Mouse (Mus musculus) naive thymus-derived CD4-positive, alpha-beta T cell, adult 2 months (primary cell): ENCODE data around the gene Mindy2.
"Not testable (repeated sequence)": the region's sequence is repeated elsewhere in the genome, so short reads cannot be mapped to it uniquely, and the experiment has no call there.

Experiments used
- DNase-seq: peaks from one replicate; pipeline ENCODE4 v3.0.0-alpha.2; 2011; ENCODE audit warnings: low read depth

The Mindy2 gene

DNA sequence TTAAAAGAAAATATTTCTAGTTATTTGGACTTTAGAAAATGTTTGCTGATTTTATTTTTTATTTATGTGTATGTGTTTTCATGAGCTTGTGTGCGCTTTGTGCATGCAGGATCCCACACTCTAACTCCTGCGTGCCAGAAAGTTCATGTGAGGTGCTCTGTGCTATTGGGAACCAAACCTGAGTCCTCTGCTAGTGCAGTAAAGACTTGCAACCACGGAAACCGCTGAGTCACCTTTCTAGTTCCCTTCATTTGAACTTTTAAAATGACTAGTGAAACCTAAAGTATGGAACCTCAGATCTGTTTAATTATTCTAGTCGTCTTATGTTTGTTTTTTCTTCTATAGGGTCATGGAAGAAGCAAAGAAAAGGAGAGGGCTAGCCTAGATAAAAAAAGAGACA lies 76.0 kb downstream of the Mindy2 start:
- no peak for DNase-seq

DNA sequence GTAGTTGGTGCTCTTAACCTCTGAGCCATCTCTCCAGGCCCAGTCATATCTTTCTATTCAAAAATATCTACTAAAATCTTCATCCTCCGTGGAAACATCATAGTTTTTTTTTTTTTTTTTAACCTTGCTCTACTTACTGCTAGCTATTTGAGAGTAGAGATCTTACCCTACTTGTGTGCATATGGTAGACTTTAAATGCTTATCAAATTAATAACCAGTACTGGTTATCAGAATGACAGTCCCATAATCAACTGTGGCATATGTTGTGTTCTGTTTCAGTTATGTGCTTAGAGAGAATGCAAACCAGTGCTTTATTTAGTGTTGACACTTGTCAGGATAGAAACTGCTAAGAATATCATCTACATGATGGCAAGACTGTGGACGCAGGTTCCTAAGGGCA lies 78.9 kb downstream of the Mindy2 start:
- no peak for DNase-seq

DNA sequence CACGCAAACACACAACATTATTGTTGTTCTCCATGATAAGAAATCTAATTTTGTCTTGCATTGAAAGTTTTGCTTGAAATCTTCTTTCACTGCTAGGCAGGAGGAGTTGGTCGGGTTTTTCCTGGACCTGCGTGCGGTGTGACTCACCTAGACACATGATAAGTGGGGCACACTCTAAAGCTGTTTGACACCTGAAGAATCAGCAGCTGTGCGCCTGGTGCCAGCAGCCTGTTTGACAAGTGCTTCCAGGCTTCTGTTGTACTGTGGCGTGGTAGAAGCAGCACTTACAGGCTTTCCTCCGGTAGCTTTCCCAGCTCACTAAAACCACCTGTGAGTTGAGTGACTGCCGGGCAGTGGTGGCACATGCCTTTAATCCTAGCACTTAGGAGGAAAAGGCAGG lies 86.6 kb downstream of the Mindy2 start:
- no peak for DNase-seq

DNA sequence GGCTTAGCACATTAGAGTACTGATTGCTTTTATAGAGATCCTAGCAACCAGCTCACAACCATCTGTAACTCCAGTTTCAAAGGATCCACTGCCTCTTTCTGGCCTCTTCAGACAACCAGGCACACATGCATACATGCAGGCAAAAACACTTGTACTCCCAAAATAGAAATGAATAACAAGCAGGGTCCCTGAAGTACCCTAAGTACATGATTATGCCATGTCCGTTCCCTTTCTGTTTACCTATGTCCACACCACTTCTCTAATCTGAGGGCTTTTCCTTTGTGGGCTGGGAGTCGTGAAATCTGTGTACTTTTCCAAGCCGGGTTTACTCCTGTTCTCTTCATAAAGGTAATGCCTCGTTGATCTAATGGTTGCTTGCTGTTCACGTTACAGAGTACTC lies 89.3 kb downstream of the Mindy2 start:
- DNase-seq, result no peak

DNA sequence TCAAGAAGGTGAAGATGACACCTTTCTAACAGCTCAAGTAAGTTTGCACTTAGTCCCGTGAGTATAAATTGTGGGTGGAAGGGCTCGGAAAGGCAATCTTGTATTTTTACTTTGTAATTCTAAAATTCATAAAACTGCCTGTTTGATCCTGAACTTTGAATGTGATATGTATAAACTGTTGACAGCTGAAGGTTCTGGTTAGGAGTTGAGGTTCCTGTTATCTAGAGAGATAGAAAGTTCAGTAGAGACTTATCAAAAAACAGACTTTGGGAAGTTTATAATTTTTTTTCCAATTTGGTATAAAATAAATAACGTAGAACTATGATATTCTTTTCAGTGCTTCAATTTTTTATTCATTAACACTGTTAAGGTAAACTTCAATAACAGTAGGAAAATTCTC lies 94.1 kb downstream of the Mindy2 start:
- DNase-seq, result no peak

DNA sequence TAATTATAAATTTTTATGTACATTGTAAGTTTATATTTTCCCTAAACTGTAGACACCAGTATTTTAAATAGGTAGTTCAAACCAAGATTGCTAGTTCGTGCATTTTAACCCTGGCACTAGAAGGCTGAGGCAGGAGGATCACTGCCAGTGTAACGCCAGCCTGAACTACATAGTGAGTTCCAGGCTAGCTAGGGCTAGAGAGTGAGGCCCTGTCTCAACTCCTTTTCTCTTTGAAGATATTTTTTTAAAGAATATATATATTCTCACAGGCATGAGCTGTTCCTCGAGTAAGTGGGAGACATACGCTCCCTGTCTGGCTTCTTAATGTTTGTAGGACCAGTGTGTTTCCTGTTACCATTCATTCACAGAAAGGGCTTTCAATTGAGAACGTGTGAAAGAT lies 100.2 kb downstream of the Mindy2 start:
- no peak for DNase-seq

DNA sequence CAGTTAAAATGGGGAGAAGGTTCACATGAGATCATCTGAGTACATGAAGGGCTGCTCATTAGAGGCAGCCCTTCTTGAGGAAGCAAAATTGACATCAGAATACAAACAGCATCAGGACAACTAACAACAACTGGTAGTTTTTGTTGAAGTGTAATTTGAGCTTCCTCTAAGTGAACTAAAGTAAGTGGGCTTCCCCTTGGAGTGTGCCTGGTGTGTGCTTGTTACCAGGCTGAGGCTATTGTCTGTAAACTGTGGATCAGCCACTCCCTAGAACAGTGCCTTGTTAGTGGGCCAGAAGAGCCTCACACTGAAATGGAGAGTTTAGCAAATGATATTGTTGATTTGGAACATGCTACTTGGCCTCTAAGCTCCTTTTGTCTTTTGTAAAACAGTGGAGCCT lies 101.5 kb downstream of the Mindy2 start:
- no peak for DNase-seq

DNA sequence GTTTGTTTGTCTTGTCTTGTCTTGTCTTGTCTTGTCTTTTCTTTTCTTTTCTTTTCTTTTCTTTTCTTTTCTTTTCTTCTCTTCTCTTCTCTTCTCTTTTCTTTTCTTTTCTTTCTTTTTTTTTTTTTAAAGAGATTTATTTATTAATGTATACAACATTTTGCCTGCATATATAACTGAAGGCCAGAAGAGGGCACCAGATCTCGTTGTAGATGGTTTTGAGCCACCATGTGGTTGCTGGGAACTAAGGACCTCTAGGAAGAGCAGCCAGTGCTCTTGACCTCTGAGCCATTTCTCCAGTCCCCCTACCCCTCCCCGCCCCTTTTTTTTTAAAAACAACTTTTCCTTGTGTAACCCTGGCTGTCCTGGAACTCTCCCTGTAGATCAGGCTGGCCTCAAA lies 104.7 kb downstream of the Mindy2 start:
- DNase-seq, result not testable (repeated sequence)

DNA sequence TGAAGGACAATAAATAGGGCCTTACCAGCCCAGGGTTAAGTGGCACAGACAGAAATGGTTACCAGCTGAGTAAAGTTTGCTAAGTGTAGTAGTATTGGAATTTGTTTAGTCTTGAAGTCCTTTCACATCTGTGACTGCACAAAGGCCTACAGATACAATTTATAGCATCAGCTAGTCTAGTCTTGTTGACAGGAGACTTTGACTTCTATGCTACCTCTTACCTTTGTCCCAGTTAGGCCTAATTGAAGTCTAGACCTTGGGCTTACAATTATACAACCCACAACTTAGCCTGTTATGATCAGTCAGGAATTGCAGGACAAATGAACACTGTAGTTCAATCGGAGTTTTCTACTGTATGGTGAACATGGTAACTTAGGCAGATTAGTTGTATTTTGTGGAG lies 105.5 kb downstream of the Mindy2 start:
- no peak for DNase-seq
